Mouse (Mus musculus) cortical plate, adult 2 months (tissue): Measurements from ENCODE around the gene Gpr155.

Source experiments
- CTCF ChIP-seq: fragments of 200-500 bp; IDR thresholded peaks from 2 replicates; pipeline ENCODE4 v1.5.1; 2011; ENCODE audit warnings: mild to moderate bottlenecking, control low read depth, low read length; ENCODE audit not compliant: insufficient read depth; ENCODE audit errors: extremely low read depth
- POLR2A ChIP-seq: fragments of 200-500 bp; IDR thresholded peaks from 2 replicates; pipeline ENCODE4 v1.6.1; 2011; ENCODE audit warnings: mild to moderate bottlenecking, low read length, control low read depth; ENCODE audit not compliant: insufficient read depth; ENCODE audit errors: extremely low read depth

DNA sequence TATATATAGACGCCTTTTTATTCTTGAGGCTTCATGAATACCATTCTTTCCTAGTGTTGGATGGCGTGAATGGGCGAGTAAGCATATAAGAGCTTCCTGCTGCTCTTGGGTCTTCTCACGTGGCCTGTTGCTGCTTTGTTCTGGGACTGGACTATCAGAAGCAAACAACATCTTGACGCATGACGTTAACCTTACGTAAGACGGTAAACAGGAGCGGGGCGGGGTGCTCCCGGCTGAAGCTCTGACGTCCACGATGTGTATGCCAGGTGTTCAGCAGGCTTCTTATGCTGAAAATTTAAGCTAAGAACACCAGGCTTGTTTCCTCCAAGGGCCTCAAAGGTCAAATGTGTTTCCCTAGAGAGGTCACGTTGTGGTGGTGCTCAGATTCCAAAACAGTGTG, 39.5 kb upstream of the Gpr155 start:
- TF ChIP-seq POLR2A, result no peak
- TF ChIP-seq CTCF, result no peak
